Mouse (Mus musculus) heart, adult 11 months (tissue): ENCODE measurements at regions not wholly inside any gene's neighbourhood (a gene's known extent, or its start where the extent isn't known, plus 50 kb on each side); places are given as distances from the start of the nearest gene placed in this dataset.
"Not testable (repeated sequence)": the region's sequence is repeated elsewhere in the genome, so short reads cannot be mapped to it uniquely, and the experiment has no call there.

Source experiments
- DNase-seq: peaks from one replicate; pipeline ENCODE4 v3.0.0; 2022

DNA sequence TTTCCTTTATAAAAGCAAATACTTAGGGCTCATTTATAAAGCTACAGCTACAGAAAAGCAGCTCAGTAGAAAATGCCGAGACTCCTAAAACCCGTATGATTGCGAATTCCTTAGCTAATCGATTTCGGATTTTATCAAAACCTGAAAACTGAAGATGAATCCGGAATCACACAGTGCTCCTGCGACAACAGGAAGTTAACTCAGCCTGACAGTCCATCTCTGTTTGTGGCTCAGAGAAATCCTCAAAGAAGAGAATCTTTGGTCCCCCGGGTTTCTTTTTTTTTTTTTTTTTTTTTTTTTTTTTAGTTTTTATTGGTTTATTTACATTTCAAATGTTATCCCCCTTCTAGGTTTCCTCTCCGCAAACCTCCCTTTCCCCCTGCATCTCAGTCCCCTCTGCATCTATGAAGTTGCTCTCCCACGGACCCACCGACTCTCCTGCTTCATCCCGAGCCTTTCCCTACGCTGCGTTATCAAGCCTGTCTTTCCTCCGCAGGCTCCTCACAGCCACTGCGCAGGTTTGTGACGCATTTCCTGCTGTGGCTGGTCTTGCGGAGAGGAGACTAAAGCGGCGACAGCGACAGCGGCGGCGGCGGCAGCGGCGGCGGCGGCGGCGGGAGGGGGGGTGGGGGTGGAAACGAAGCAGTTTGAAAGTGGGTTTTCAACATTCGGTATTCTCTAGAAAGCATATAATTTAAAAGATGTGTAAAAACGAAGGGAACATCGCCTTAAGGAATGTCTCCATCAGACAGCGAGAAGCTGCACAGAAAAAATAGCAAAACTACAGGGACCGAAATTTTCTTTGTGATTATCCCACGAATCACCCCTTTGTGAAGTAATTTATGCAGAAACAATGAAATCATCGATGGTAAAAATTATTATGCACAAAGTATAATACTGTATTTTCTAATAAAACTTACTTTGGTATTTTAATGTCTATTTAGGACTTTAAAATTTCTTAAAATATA, 352.3 kb upstream of the Snrpn start:
- peak; percentile 93 for DNase-seq

GRCm38 (mm10) chr7:60487839-60488454, 347.9 kb upstream of the Snrpn start:
- DNase-seq: not testable (repeated sequence)

DNA sequence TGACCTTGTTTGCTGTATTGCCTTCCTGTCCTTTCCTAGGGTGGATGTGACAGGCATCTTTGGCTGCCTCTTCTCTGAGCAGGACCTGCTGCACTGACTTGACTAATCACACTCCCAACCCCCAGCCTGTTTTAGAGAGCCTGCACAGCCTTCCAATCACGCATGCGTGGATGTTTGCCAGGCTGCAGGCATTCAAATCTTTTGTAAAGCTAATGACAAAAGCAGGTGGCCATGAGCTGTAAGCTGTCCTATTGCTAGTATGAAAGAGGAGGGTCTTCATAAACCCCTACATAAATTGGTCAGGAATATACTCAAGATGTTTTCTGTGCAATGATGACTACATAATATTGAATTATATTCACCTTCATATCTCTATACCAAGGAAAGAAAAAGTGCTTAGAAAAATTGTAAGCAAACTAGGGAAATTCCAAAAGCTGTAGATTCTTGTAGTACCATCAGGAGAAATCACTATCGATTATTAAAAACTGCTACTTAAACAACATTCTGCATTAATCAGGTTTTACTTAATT, 310.1 kb upstream of the Snrpn start:
- not testable (repeated sequence) for DNase-seq

DNA sequence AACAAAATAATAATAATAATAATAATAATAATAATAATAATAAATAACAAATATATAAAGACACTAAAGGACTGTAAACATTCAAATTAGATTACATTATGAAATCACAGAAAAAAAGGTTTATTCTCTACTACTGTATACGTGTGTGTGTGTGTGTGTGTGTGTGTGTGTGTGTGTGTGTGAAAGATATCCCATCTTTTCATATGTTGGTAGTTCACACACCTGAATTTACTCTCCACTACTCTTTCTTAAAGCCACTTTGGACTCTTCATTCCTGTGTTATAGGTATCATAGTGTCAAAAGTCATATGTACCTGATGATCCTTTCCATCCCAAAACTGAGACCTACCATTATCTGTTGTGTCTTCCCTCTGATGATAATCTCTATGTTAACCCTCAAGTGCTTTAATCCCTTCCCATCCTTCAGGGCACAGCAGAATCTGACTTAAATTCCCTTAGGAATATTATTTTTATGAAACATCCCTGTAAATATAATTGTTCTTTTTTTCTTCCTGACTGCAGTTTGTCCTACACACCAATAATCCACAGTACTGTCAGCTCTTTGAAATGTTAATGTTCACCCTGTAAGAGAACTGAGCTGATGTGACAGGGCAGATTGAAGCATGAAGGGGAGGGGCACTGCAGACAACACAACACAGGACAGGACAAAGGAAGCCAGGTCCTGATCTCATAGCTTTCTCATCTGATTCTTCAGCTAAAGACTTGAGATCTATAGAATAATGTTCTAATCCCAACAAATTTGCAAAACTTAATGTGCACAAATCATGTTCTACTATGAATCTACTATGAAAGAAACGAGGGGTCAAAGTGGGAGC, 309.4 kb upstream of the Snrpn start:
- not testable (repeated sequence) for DNase-seq

DNA sequence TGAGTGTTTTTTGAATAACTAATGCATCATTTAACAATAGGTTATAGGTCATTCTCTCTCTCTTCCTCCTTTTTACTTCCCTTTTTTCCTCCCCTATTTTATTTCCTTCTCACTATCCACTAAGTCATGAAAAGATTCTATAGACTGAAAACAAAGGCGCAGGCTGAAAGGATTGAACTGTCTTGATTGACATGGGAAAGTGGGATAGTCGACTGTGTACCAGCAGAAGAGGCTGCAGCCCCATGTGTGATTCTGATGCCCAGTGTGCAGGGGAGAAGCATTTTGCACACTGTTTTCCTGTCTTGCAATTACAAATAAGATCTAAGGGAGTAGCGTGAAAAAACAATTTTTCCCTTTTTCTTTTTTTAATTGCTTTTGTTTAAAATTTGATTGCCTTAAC, 298.8 kb upstream of the Snrpn start:
- no peak for DNase-seq

GRCm38 (mm10) chr7:60391011-60391863, 251.2 kb upstream of the Snrpn start:
- peak; percentile 86 for DNase-seq

- not testable (repeated sequence) for DNase-seq
Measured at GRCm38 (mm10) chr7:60386957-60387356, 246.9 kb upstream of the Snrpn start.

GRCm38 (mm10) chr7:60374001-60374400, 234.0 kb upstream of the Snrpn start:
- not testable (repeated sequence) for DNase-seq

- not testable (repeated sequence) for DNase-seq
Measured at GRCm38 (mm10) chr7:60352206-60352605, 212.2 kb upstream of the Snrpn start.
